Mouse (Mus musculus): ENCODE measurements around the gene Rhbdl3.

Gene Rhbdl3

GRCm38 (mm10) chr11:80386790-80387189 lies 86.1 kb downstream of the Rhbdl3 start:
- no peak for DNase-seq

GRCm38 (mm10) chr11:80389885-80390284 lies 89.2 kb downstream of the Rhbdl3 start:
- peak; percentile 29 for DNase-seq

DNA sequence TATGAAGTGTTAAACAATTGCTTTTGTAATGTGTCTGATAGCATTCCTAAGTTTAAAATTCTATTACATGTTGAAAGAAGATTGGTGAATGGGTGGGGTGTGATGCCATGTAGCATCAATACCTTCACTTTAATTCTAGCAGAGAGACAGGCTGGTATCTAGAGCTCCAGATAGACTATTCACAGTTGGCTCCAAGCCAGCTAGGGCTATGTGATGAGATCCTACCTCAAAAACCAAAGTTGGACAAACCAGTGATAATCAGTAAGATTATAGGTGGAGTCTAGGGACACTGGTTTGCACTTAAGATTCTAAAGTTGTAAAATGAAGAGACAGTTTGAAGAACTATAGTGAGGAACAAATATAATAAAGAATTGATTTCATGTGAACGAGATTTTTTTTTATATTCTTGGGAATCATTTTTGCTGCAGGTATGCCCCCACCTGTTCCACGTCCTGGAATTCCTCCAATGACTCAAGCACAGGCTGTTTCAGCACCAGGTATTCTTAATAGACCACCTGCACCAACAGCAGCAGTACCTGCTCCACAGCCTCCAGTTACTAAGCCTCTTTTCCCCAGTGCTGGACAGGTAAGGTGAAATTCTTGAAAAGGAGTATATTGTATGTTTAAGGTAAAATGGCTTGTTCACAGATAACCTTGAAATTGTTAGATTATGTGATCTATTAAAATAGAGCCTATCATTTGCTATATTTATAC lies 90.9 kb downstream of the Rhbdl3 start:
- DNase-seq = no peak

DNA sequence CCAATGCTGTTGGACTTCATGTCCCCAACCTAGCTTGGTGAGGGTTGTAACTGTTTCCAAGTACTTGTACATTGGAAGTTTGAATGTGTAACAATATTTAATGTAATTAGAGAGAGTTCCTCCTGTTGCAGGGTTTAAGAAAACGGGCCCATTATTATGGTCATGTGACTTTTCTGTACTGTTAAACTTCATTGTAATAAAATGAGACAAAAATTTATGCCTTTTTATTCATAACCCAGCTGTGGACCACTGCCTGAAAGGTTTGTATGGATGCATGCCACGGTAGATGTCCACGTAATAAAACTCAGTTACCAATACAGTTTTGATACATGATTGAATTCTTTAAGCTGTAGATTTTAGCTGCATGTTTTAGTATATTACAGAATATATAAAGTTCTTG lies 95.2 kb downstream of the Rhbdl3 start:
- DNase-seq = no peak

DNA sequence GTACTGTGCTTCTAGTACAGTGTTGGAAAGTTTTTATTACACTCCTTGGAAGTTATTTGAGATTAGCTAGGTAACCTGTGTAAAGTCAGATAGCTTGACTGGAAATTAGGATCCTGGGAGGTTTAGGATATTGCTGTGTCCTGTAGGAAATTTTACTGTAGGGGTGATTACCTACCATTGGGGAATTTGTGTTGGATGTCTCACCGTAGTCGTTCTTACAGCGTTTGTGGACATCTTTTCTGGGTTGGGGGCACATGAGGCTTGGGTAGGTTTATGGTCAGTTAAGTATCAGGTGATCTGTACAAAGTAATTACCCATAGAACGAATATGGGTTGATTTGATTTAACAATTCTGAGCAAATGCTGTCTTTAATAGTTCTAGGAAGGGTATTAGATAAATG lies 95.9 kb downstream of the Rhbdl3 start:
- DNase-seq = no peak

Measured in layer of hippocampus, adult 9-11 months (tissue).